Mouse (Mus musculus): ENCODE results near the gene Kcnrg.
"Not testable (repeated sequence)": the region's sequence is repeated elsewhere in the genome, so short reads cannot be mapped to it uniquely, and the experiment has no call there.

The Kcnrg gene

DNA sequence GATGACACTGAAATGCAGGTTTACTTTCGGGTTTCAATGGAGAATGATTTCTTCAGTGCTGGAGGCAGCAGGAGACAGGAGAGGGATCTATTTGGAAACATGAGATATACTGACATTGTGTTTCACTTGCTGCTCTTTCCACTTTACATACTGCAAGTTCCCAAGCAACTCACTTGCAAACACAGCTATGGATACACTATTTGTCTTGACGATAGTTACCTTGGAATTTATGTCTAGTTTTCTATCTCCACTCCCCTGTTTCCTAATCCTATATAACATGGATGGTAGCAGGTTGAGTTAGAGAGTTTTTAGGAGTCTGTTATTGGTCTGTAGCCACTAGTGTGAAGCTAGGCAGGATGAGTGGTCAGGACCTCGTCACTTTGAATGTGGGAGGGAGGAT is at the start of gene Kcnrg:
TSS of gene Kcnrg (plus strand) at position 301 of the 400 bp plus-strand sequence.
- no peak for DNase-seq

DNA sequence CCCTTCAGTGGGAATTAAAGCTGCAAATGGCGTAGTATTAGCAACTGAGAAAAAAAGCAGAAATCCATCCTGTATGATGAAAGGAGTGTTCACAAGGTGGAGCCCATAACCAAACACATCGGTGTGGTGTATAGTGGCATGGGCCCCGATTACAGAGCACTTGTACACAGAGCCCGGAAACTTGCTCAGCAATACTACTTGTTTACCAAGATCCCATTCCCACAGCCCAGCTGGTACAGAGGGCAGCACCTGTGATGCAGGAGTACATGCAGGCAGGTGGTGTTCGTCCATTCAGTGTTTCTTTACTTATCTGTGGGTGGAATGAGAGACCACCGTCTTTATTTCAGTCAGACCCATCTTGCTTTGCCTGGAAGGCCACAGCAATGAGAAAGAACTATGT is 48.4 kb upstream of the Kcnrg start:
- DNase-seq, result no peak

GRCm38 (mm10) chr14:61559856-61560255 is 47.4 kb upstream of the Kcnrg start:
- DNase-seq, result no peak

GRCm38 (mm10) chr14:61566211-61566610 is 41.0 kb upstream of the Kcnrg start:
- DNase-seq, result not testable (repeated sequence)

- DNase-seq, result no peak
Measured at GRCm38 (mm10) chr14:61569344-61569743, 37.9 kb upstream of the Kcnrg start.

DNA sequence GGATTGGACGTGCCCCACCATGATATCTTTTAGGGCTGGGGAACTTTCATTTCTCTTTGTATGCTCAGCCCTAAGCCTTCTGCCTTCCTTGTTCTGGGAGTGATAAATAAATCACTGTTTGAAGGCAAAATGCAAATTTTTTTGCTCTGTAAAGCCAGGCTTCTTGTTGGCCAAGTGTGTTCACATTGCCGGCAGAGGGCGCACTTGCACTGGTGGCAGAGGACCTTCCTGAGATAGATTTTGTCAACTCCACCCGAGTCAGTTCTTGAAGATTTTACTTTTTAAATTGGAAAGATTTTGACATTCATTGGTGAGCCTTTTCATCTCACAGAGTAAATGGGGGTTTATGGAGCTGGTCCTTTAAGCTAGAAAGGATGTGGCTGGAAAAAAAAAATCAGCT is 35.9 kb upstream of the Kcnrg start:
- peak; percentile 97 for DNase-seq

GRCm38 (mm10) chr14:61572131-61572530 is 35.1 kb upstream of the Kcnrg start:
- no peak for DNase-seq

- DNase-seq, result no peak
Measured at GRCm38 (mm10) chr14:61575066-61575465, 32.2 kb upstream of the Kcnrg start.

DNA sequence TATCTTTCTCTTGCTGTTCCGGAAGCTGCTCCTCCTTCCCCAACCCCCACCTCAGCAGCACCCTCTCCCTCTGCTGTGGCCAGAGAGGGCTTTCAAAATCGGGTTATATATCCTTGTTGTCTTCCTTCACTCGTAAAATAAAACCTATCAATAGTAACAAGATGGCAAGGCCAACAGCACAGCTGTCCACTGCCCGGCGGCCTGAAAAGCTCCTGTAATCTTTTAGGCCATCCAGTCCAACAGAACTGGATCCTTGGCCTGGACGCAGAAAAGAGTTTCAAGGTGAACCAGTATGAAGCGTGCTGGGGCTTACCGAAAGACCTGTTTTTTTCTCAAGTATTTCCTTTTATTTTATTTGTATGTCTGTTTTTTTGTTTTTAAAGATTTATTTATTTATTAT is 31.3 kb upstream of the Kcnrg start:
- no peak for DNase-seq

DNA sequence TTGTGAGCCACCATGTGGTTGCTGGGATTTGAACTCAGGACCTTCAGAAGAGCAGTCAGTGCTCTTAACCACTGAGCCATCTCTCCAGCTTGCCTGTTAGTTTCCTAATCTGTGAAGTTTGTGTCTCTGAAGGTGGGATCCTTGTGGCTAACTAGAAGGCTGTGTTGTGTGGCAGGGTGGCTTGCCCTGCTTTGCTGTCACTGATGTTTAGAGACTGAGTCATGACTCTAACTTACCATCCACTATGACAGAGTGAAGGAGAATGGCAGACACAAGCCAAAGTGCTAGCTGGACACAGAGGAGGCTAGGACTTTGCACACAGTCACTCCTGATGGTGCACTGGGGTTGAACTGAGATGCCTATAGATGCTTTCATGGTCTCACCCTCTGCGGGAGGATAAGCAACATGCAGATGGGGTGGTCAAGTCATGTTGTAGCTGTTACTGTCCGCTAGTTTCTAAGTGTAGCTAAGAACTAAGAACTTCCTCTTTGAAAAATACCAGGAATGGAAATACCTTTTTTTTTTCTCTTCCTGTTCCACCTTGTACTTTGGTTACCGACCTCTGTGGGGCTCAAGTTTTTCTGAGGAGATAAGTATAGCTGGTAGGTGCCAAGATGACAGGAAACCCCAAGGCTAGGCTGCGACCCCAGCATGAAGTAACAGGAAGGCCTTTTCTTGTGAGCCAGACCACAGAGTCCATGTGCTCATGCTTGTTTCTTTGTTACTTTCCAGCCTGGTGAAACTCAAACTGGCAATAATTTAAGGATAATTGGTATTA is 17.8 kb upstream of the Kcnrg start:
- no peak for DNase-seq

GRCm38 (mm10) chr14:61596719-61597426 is 10.4 kb upstream of the Kcnrg start:
- no peak for DNase-seq

GRCm38 (mm10) chr14:61597968-61598367 is 9.3 kb upstream of the Kcnrg start, which contains the start of gene Trim13:
Gene Trim13 (plus strand): TSS chr14:61598247.
- DNase-seq, result peak; percentile 39

DNA sequence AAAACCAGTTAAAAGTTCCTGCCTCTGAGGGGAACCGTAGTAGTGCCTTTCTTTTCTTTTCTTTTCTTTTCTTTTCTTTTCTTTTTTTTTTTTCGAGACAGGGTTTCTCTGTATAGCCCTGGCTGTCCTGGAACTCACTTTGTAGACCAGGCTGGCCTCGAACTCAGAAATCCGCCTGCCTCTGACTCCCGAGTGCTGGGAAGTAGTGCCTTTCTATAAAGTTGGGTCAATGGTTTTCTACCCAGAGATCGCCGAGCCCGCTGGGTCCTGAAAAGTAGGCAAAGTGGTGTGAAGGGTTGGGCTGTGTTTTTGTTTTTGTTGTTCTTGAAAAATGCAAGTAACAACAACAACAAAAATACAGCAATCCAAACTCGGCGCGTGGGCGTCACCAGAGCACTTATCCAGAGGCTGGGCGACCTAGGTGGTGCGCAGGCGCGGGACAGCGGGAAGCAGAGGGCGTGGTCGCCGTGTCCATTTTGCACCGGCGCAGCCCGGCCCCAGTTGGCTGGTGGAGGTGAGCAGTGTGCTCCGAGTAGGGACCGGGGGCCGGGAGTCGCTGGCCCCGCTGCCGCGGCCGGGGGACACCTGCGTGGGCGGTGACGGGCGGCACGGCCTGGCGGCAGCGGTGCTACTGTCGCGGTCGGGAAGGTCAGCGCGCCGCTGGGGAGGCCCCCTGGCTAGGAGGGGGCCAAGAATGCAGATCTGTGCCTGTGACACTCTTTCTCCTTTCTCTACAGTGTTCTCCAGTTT is 8.0 kb upstream of the Kcnrg start:
- peak; percentile 95 for DNase-seq

DNA sequence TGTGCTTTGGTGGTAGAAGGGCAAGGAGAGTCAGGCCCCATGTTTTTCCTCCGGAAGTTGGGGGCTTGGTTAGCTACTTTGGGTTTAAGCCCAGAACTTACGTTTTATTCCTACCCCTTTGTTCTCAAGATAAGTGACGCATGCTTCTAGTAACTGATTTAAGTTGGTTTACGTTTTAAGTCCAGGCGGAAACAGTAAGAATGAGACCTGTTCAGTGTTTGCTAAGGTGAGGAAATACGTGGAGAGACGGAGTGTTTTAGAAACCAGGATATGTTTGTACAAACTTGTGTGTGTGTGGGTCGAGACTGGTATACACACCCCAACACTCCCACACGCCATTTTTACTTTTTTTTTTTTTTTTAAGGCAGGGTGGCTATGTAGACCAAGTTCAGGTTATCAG is 5.9 kb upstream of the Kcnrg start:
- DNase-seq, result no peak

DNA sequence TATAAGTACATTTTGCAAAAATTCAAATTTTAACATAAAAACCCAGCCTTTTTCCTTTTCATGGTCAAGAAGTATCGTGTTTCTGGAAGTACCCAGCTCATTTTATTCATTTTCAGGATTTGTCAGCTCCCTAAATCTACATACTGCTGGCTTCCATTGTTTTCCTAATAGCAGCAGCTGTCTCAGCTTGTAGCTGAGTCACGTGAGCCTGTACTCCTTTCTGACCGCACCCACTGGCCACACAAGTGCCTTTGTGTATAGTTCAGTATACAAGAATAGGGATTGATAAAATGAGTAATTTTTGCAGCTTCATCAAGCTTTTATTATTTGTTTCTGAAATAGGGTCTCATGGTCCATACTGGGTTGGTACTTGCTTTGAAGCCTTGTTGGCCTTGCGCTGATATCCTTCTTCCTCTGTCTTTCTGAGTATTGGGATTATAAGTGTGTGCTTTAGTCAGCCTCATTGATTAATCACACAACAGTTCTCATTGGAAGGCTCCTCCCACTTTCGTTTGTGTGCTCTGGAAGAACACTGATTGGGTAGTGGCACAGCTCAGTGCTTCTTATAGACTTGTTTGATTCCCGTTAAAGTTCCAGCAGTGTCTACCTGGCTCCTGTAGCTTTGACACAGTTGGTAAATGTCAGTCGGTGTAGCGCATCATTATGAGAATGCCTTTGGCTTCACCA is 4.0 kb upstream of the Kcnrg start:
- DNase-seq, result no peak

DNA sequence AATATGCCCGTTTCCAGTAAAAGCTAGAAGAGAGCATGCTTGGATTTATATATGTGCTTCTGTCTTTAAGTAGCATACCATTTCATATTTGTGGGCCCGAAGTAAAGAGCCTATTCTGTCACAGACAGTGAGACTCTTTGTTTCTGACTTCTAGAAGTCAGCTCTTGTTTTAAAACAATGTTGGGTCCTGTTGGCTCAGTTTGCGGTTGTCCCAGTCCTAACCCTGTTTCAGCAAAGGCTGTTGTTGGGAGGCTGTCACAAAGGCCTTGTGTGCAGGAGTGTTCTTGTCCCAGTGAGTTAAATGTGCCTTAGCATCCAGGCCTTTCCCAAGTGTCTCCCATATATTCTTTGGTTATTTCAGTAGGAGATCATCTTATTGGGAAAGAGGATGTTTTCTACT is 3.2 kb upstream of the Kcnrg start:
- DNase-seq, result no peak

DNA sequence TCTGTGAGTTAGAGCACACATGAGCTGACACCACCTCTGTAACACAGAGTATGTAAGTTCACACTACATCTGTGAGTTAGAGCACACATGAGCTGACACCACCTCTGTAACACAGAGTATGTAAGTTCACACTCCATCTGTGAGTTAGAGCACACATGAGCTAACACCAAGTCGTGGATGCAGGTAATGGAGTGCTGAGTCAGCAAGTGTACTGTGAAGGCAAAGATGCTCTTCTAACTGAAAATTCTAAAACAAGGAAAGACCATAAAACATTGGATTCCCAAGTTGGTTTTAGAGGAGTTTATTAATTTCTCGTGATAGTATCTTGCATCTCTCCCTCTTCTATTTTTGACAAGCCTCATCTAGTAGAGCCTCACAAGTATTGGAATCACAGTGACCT is 1.2 kb upstream of the Kcnrg start:
- not testable (repeated sequence) for DNase-seq

DNA sequence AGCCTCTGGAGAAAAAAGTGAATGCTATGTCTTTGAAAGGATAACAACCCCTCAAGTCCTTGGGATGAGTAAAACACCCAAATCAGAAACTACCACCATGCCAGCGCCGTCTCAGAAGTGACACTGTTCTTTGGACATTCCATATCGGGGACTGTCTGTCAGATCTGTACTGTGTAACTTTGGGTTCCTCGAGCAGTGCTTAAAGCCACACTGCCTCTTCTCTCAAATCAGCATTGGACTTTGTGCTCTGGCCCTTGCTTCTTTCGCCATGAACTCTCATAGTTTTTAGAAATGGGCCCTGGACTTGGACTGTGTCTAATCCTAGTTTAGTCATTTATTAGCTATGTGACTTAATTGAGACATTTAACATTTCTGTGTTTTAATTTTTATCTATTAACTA is 4.5 kb downstream of the Kcnrg start:
- DNase-seq, result no peak

- no peak for DNase-seq
Measured at GRCm38 (mm10) chr14:61613319-61613718, 6.1 kb downstream of the Kcnrg start.

DNA sequence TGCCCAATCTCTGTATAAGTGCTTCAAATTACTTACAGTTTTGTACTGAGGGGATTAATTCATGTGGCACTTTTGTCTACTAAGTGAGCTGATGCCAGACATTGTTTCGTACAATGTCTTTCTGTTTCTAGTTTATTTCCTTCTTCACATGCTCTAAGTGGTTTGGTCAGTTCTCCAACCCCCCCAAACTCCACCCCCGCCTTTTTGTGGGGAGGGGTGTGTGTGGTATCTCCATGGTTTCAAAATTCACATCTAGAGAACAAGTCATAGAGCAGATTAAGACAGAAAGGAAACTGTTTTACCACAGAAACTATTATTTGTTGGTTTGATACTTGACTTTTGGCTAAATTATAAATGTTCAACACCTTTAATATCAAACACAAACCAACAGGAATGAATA is 13.1 kb downstream of the Kcnrg start:
- no peak for DNase-seq

- no peak for DNase-seq
Measured at GRCm38 (mm10) chr14:61635969-61636368, 28.7 kb downstream of the Kcnrg start.

- DNase-seq, result no peak
Measured at GRCm38 (mm10) chr14:61642668-61643067, 35.4 kb downstream of the Kcnrg start.

GRCm38 (mm10) chr14:61645547-61645946 is 38.3 kb downstream of the Kcnrg start:
- DNase-seq, result no peak
